Mouse (Mus musculus) left cerebral cortex, postnatal 25 days (tissue): ENCODE measurements at regions not wholly inside any gene's neighbourhood (a gene's known extent, or its start where the extent isn't known, plus 50 kb on each side); places are given as distances from the start of the nearest gene placed in this dataset.

ENCODE experiments used
- DNase-seq, 2 experiments: peaks; one replicate each; pipeline ENCODE4 v3.0.0; 2022; ENCODE audit warnings: low spot score in 2 of 2, mixed read lengths in 1 of 2
- intact Hi-C: fragments of 180-260 bp; cut with DNase I; formaldehyde crosslinking; loops from one replicate; pipeline ENCODE4 v1.15.1; 2025

- no peak for DNase-seq
- intact Hi-C loops: no loop called here
These were observed 51.8 kb upstream of the St6galnac3 start for GRCm38 (mm10) chr3:153776738-153777137.

- intact Hi-C loops: no loop called here
- DNase-seq: peak in 1 of 2 experiments; percentile 34
These were observed 53.4 kb upstream of the St6galnac3 start for GRCm38 (mm10) chr3:153778386-153778785.

- DNase-seq: no peak
- intact Hi-C loops: no loop called here
These were observed 57.5 kb upstream of the St6galnac3 start for GRCm38 (mm10) chr3:153782467-153782866.

GRCm38 (mm10) chr3:153783294-153783741 is 58.3 kb upstream of the St6galnac3 start:
- DNase-seq: no peak
- intact Hi-C loops: no loop called here

- intact Hi-C loops: no loop called here
- no peak for DNase-seq
These were observed 59.1 kb upstream of the St6galnac3 start for GRCm38 (mm10) chr3:153783928-153784570.

- DNase-seq: no peak
- intact Hi-C loops: no loop called here
These were observed 53.6 kb upstream of the Asb17 start for GRCm38 (mm10) chr3:153790455-153790856.

- DNase-seq: no peak
- intact Hi-C loops: no loop called here
These were observed 53.0 kb upstream of the Asb17 start for GRCm38 (mm10) chr3:153790883-153791609.

- DNase-seq: no peak
- intact Hi-C loops: no loop called here
These were observed 52.2 kb upstream of the Asb17 start for GRCm38 (mm10) chr3:153791610-153792363.

- no peak for DNase-seq
- intact Hi-C loops: no loop called here
These were observed 51.7 kb upstream of the Asb17 start for GRCm38 (mm10) chr3:153792364-153792703.
